Mouse (Mus musculus): Measurements from ENCODE around the gene Necap2. TPM values are rescaled to one million over a fixed set of nuclear protein-coding genes. Genes with fewer than 3 reads are reported as not detected.

The Necap2 gene
- total RNA-seq, 2 experiments from 2014 or later = 43.2 to 44.3 TPM

GRCm38 (mm10) chr4:141044816-141045215, 33.3 kb downstream of the Necap2 start:
- peak in 1 of 2 experiments; percentile 63 for DNase-seq (ENCODE audit: low spot score in 2 of 2)

- no peak for DNase-seq (ENCODE audit: low spot score in 2 of 2)
Observed at GRCm38 (mm10) chr4:141041117-141041516, 37.0 kb downstream of the Necap2 start.

- no peak for DNase-seq (ENCODE audit: low spot score in 2 of 2)
Observed at GRCm38 (mm10) chr4:141033606-141034549, 44.3 kb downstream of the Necap2 start.

GRCm38 (mm10) chr4:141031733-141032132, 46.4 kb downstream of the Necap2 start:
- DNase-seq (ENCODE audit: low spot score in 2 of 2) = peak; percentile 78 to 85

GRCm38 (mm10) chr4:141030541-141031206, 47.5 kb downstream of the Necap2 start:
- DNase-seq (ENCODE audit: low spot score in 2 of 2) = no peak

- DNase-seq (ENCODE audit: low spot score in 2 of 2) = no peak
Observed at GRCm38 (mm10) chr4:141024992-141025391, 53.2 kb downstream of the Necap2 start.

- DNase-seq (ENCODE audit: low spot score in 2 of 2) = no peak
Observed at GRCm38 (mm10) chr4:141024052-141024451, 54.1 kb downstream of the Necap2 start.

- DNase-seq (ENCODE audit: low spot score in 2 of 2) = no peak
Observed at GRCm38 (mm10) chr4:141021614-141021929, 56.6 kb downstream of the Necap2 start.

GRCm38 (mm10) chr4:141020811-141021613, 57.1 kb downstream of the Necap2 start:
- DNase-seq (ENCODE audit: low spot score in 2 of 2) = no peak

- no peak for DNase-seq (ENCODE audit: low spot score in 2 of 2)
Observed at GRCm38 (mm10) chr4:141020220-141020619, 57.9 kb downstream of the Necap2 start.

- no peak for DNase-seq (ENCODE audit: low spot score in 2 of 2)
Observed at GRCm38 (mm10) chr4:141017657-141018436, 60.3 kb downstream of the Necap2 start.

Other genes with a start within 250 kb of the Necap2 start
- not detected for gene Padi1, start 232.6 kb downstream of the Necap2 start, total RNA-seq (2021)
- gene Padi2, start 172.0 kb downstream of the Necap2 start, total RNA-seq (2021) = 10 to 100 TPM; 13.5 to 14.6 TPM
- 100 to 1,000 TPM; 192 to 194 TPM for gene Sdhb, start 117.2 kb downstream of the Necap2 start, total RNA-seq (2021)
- 100 to 1,000 TPM; 140 to 149 TPM for gene Atp13a2, start 91.5 kb downstream of the Necap2 start, total RNA-seq (2021)
- gene Mfap2, start 67.9 kb downstream of the Necap2 start, total RNA-seq (2021) = 1 to 10 TPM; 3.8 to 4.4 TPM
- 10 to 100 TPM; 44.6 to 55.4 TPM for gene Crocc, start 17.8 kb downstream of the Necap2 start, total RNA-seq (2021)
- gene Spata21, start 10.0 kb upstream of the Necap2 start, total RNA-seq (2021) = under 1 TPM; 0.21 to 0.23 TPM
- gene Szrd1, start 61.4 kb upstream of the Necap2 start, total RNA-seq (2021) = 10 to 100 TPM; 51.3 to 54.1 TPM
- gene Fbxo42, start 69.6 kb upstream of the Necap2 start, total RNA-seq (2021) = 10 to 100 TPM; 30.1 to 31.5 TPM
- 1 to 10 TPM; 3.6 to 4.3 TPM for gene Rsg1, start 135.6 kb upstream of the Necap2 start, total RNA-seq (2021)
- 10 to 100 TPM; 17.9 to 21.2 TPM for gene Arhgef19, start 161.1 kb upstream of the Necap2 start, total RNA-seq (2021)
- gene Epha2, start 222.9 kb upstream of the Necap2 start, total RNA-seq (2021) = 1 to 10 TPM; 1.3 to 1.5 TPM

All from left cerebral cortex, adult 18-20 months (tissue).